In the genomic region with DNA sequence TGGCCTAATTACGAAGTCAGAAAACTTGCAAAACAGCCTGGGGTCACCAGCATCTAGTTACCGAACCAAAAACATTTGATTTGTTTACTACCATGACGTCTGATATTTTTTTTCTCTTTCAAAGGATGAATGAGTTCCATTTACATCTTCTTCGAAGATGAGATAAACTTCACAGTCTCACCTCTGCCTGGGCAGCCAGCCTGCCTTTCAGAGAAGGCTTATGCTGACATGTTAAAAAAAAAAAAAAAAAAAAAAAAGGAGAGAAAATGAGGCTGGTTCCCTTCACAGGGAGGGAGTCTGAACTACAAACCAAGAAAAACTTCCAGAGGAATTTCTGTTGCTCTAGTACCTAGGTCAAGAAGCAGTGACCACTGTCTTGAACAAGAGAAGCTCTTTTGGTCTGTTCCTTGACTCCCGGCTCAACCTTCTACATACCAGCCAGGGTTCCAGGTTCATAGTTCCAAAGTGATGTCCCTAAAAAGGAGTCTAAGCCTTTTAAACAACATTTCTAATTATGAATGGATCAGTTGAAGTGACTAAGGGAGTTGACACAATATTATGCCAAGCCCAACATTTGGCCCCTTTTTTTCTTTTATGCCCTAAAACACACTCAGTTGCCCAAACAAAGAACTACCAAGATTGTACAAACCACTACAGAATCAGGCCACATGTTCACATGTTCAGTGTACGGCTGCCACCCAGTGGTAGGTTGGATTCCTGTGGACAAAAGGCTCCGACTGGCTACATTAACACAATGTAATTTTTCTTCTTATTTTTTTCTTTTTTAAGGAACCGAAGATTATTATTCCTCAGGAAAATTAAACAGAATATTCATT, we compare ENCODE assay signal across 8 mouse cellular contexts. TPM values are rescaled to one million over a fixed set of nuclear protein-coding genes. Genes with fewer than 3 reads are reported as not detected.
DNase-seq lines count a peak whose midpoint lies in the region; ATAC-seq and TF ChIP-seq lines count a peak whose summit lies in the region.

No protein-coding gene starts in this region.

- H3K4me1 ChIP-seq in ES-Bruce4 (ENCODE audit: control insufficient read depth, insufficient read depth, low read length): no peaks in the 10 kb centered on the region
- peaks cover 23% of the 10 kb centered on the region for H3K4me1 ChIP-seq in forebrain, embryonic 10.5 days
- peaks cover 3% of the 10 kb centered on the region for H3K4me1 ChIP-seq in lung, embryonic 16.5 days (replicated peaks; ENCODE audit: control insufficient read depth, insufficient read depth, low read length)

- H3K9ac ChIP-seq in ES-Bruce4 (ENCODE audit: low read depth, poor library complexity, severe bottlenecking): no peak overlapping the region
- no peak overlapping the region for H3K9ac ChIP-seq in lung, embryonic 16.5 days (ENCODE audit: low read length)

- H3K27me3 ChIP-seq in ES-Bruce4 (ENCODE audit: control insufficient read depth, insufficient read depth, low read length, poor library complexity, severe bottlenecking): no peaks in the 10 kb centered on the region; the same call in 1 of the 2 replicates
- no peaks in the 10 kb centered on the region for H3K27me3 ChIP-seq in forebrain, embryonic 10.5 days (ENCODE audit: poor library complexity, severe bottlenecking)
- no peaks in the 10 kb centered on the region for H3K27me3 ChIP-seq in lung, embryonic 16.5 days (ENCODE audit: control insufficient read depth, insufficient read depth, low read depth, low read length)

- peak; percentile 80; the same call in 1 of the 2 replicates for ATAC-seq in lung, embryonic 16.5 days (ENCODE audit: low read depth)

- peak; percentile 86 for DNase-seq in brain, adult 2 months (ENCODE audit: low read depth, low spot score)
- peak; percentile 65 for DNase-seq in forebrain, embryonic 10.5 days (ENCODE audit: extremely low spot score, low spot score)
- DNase-seq in heart, postnatal 4 days: peak; percentile 78
- peak; percentile 80 for DNase-seq in layer of hippocampus, adult 11-12 months (ENCODE audit: low spot score)
- peak; percentile 47 for DNase-seq in retina, adult 2 months (ENCODE audit: low read depth, low spot score)
- DNase-seq in thymus, postnatal 25 days: peak; percentile 83

- H3K4me3 ChIP-seq in ES-Bruce4 (ENCODE audit: low read depth, low read length): no peak overlapping the region
- no peak overlapping the region for H3K4me3 ChIP-seq in forebrain, embryonic 10.5 days
- H3K4me3 ChIP-seq in lung, embryonic 16.5 days (ENCODE audit: low read length): no peak overlapping the region

- TF ChIP-seq POLR2A in ES-Bruce4 (IDR thresholded peaks at IDR 0.05; ENCODE audit: insufficient read depth, low read length): no peak

- no peak overlapping the region for H3K27ac ChIP-seq in ES-Bruce4 (ENCODE audit: insufficient read depth, low read length)
- peak overlapping the region; percentile 79 for H3K27ac ChIP-seq in forebrain, embryonic 10.5 days
- no peak overlapping the region for H3K27ac ChIP-seq in lung, embryonic 16.5 days (ENCODE audit: low read length)

- 75% methylated on average over 8 of the region's 8 CpGs for WGBS in forebrain, embryonic 10.5 days
- WGBS in lung, embryonic 16.5 days: 51% methylated on average over 8 of the region's 8 CpGs

- H3K9me3 ChIP-seq in ES-Bruce4 (replicated peaks; ENCODE audit: control insufficient read depth, insufficient read depth, low read length, poor library complexity, severe bottlenecking): no peaks in the 10 kb centered on the region
- H3K9me3 ChIP-seq in forebrain, embryonic 10.5 days: no peaks in the 10 kb centered on the region
- no peaks in the 10 kb centered on the region for H3K9me3 ChIP-seq in lung, embryonic 16.5 days (ENCODE audit: control insufficient read depth, low read length)

- no peak overlapping the region for H3K4me2 ChIP-seq in lung, embryonic 16.5 days (ENCODE audit: low read depth, low read length)

- H3K36me3 ChIP-seq in ES-Bruce4 (ENCODE audit: control insufficient read depth, insufficient read depth, low read length, poor library complexity, severe bottlenecking): no peaks in the 10 kb centered on the region
- H3K36me3 ChIP-seq in forebrain, embryonic 10.5 days (replicated peaks): no peaks in the 10 kb centered on the region
- no peaks in the 10 kb centered on the region for H3K36me3 ChIP-seq in lung, embryonic 16.5 days (ENCODE audit: control insufficient read depth, insufficient read depth, low read length)

- TF ChIP-seq EP300 in ES-Bruce4 (IDR thresholded peaks at IDR 0.05; ENCODE audit: insufficient read depth, low read depth, low read length): no peak

- TF ChIP-seq CTCF in ES-Bruce4 (IDR thresholded peaks at IDR 0.05; ENCODE audit: low read depth, low read length): peak; percentile 47

RNA-seq across cellular contexts. Expression of a gene that starts 42.4 kb away (rescaled TPM):
- polyA plus RNA-seq in ES-Bruce4 (2011; ENCODE audit: insufficient read depth, insufficient read length, low read depth, missing spikeins): 11.0 and 12.7 TPM in 2 replicates
- 15.2 and 16.1 TPM in 2 replicates for polyA plus RNA-seq in forebrain, embryonic 10.5 days (2016; fragmentation: Nextera tagmentation; extraction: Ambion mirVana)
- total RNA-seq in heart, postnatal 4 days (2021): 10 to 100 TPM; 15.2 to 15.4 TPM
- polyA plus RNA-seq in lung, embryonic 16.5 days (2015; fragmentation: Nextera tagmentation; extraction: Ambion mirVana): 39.8 and 40.6 TPM in 2 replicates
